8 mouse cellular contexts compared by ENCODE assay signal in the genomic region with DNA sequence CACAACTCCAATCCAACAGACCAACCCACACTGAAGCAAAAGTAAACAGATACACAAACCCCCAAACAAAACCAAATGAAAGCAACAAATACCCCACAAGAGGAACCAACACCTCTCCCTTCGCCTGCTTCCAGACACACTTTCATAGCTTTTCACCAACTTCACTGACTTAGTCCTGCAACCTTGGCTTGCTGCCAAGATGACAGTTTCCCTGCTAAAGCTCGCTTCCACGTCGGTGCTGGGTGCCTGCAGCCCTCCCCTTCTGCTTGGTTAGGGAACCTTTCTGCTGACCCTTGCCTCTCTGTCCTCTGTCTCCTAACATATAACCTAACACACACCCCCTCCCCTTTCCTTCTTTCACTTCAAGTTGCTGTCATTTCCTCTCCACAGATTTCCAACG. TPM values are rescaled to one million over a fixed set of nuclear protein-coding genes. Genes with fewer than 3 reads are reported as not detected.
DNase-seq lines count a peak whose midpoint lies in the region; ATAC-seq and TF ChIP-seq lines count a peak whose summit lies in the region.

No protein-coding gene starts in this region.

- H3K36me3 ChIP-seq in hindbrain, postnatal 0 days (ENCODE audit: insufficient read depth, low read length): no peaks in the 10 kb centered on the region
- H3K36me3 ChIP-seq in liver, embryonic 15.5 days (replicated peaks): peaks cover 8% of the 10 kb centered on the region; the same call in 1 of the 2 replicates

- TF ChIP-seq CTCF in embryonic fibroblast, embryonic 13.5 days (IDR thresholded peaks at IDR 0.05; ENCODE audit: borderline replicate concordance, insufficient read depth, low read length): no peak
- no peak for TF ChIP-seq CTCF in hindbrain, postnatal 0 days (IDR thresholded peaks at IDR 0.05; ENCODE audit: low read depth)

- ATAC-seq in hindbrain, postnatal 0 days: no peak
- ATAC-seq in liver, embryonic 15.5 days (ENCODE audit: insufficient read depth): no peak

- H3K4me1 ChIP-seq in embryonic fibroblast, embryonic 13.5 days (ENCODE audit: control insufficient read depth, insufficient read depth, low read length): peaks cover 5% of the 10 kb centered on the region; the same call in 1 of the 2 replicates
- peaks cover 11% of the 10 kb centered on the region for H3K4me1 ChIP-seq in hindbrain, postnatal 0 days (ENCODE audit: insufficient read depth, low read length)
- H3K4me1 ChIP-seq in liver, embryonic 15.5 days (replicated peaks): peaks cover 31% of the 10 kb centered on the region

- WGBS in hindbrain, postnatal 0 days: 23% methylated on average over 5 of the region's 5 CpGs
- WGBS in liver, embryonic 15.5 days (ENCODE audit: insufficient replicate concordance): 8% methylated on average over 5 of the region's 5 CpGs

- TF ChIP-seq POLR2A in embryonic fibroblast, embryonic 13.5 days (IDR thresholded peaks at IDR 0.05; ENCODE audit: low read depth, low read length): no peak

- H3K27ac ChIP-seq in embryonic fibroblast, embryonic 13.5 days (ENCODE audit: insufficient read depth, low read length): no peak overlapping the region
- H3K27ac ChIP-seq in hindbrain, postnatal 0 days: no peak overlapping the region
- peak overlapping the region; percentile 61 for H3K27ac ChIP-seq in liver, embryonic 15.5 days (replicated peaks)

- no peaks in the 10 kb centered on the region for H3K9me3 ChIP-seq in hindbrain, postnatal 0 days (ENCODE audit: low read length)
- no peaks in the 10 kb centered on the region for H3K9me3 ChIP-seq in liver, embryonic 15.5 days (replicated peaks)

- peak overlapping the region; percentile 85 for H3K4me2 ChIP-seq in hindbrain, postnatal 0 days (ENCODE audit: low read depth, low read length)
- H3K4me2 ChIP-seq in liver, embryonic 15.5 days: peak overlapping the region; percentile 84

- no peak overlapping the region for H3K9ac ChIP-seq in hindbrain, postnatal 0 days (replicated peaks; ENCODE audit: low read length)
- peak overlapping the region; percentile 87 for H3K9ac ChIP-seq in liver, embryonic 15.5 days

- H3K4me3 ChIP-seq in embryonic fibroblast, embryonic 13.5 days (ENCODE audit: insufficient read depth, low read length): peak overlapping the region; percentile 73
- H3K4me3 ChIP-seq in hindbrain, postnatal 0 days (ENCODE audit: low read length): peak overlapping the region; percentile 100
- peak overlapping the region; percentile 73 for H3K4me3 ChIP-seq in liver, embryonic 15.5 days (replicated peaks)

- no peaks in the 10 kb centered on the region for H3K27me3 ChIP-seq in hindbrain, postnatal 0 days (ENCODE audit: insufficient read depth, low read length)
- H3K27me3 ChIP-seq in liver, embryonic 15.5 days: no peaks in the 10 kb centered on the region

- DNase-seq in ovary, postnatal 36 days (ENCODE audit: low spot score): peak; percentile 24
- DNase-seq in ovary, adult 18-20 months (ENCODE audit: low spot score): no peak
- DNase-seq in adrenal gland, adult 18-20 months (ENCODE audit: low spot score in 2 of 2): peak; percentile 43 to 56
- DNase-seq in hindbrain, postnatal 0 days (ENCODE audit: low spot score): peak; percentile 18
- peak; percentile 24 for DNase-seq in skeletal muscle tissue, adult 2 months (ENCODE audit: low read depth, low spot score)
- no peak for DNase-seq in gastrocnemius, adult 8-10 months (ENCODE audit: low spot score in 2 of 2)

RNA-seq across cellular contexts. Expression of gene Bod1l, which starts 1.4 kb away (rescaled TPM):
- 10 to 100 TPM; 21.8 to 30.2 TPM for total RNA-seq in adrenal gland, adult 18-20 months (2021)
- 26.2 and 27.4 TPM in 2 replicates for polyA plus RNA-seq in embryonic fibroblast, embryonic 13.5 days (2011; ENCODE audit: insufficient read length, low read depth, missing spikeins)
- total RNA-seq in hindbrain, postnatal 0 days (2014; rRNA removed): 14.0 and 14.7 TPM in 2 replicates
- 29.4 and 29.5 TPM in 2 replicates for polyA plus RNA-seq in hindbrain, postnatal 0 days (2015; fragmentation: Nextera tagmentation; extraction: Ambion mirVana)
- polyA plus RNA-seq in liver, embryonic 15.5 days (2015; fragmentation: Nextera tagmentation; extraction: Ambion mirVana): 8.4 and 8.7 TPM in 2 replicates
- 10 to 100 TPM; 14.0 to 16.1 (median 15.5) TPM for total RNA-seq in gastrocnemius, adult 8-10 months (2022)

Comparison
In these comparisons a context has a peak if more than half of its experiments do, and no peak if none do; other contexts are left out.
1. DNase-seq: peak in ovary, postnatal 36 days (single experiment), adrenal gland, adult 18-20 months (2 of 2), hindbrain, postnatal 0 days (single experiment) and skeletal muscle tissue, adult 2 months (single experiment); none in ovary, adult 18-20 months (single experiment) and gastrocnemius, adult 8-10 months (0 of 2).
2. Peak in every context shown above with its lines, with median percentiles within 50 percentile points of each other: H3K4me3 ChIP-seq.